Mouse (Mus musculus) spleen, postnatal 4 days (tissue): ENCODE results near the gene Ints1.
"Not testable (repeated sequence)": the region's sequence is repeated elsewhere in the genome, so short reads cannot be mapped to it uniquely, and the experiment has no call there.

ENCODE experiments used
- DNase-seq, 2 experiments: peaks; one replicate each; pipeline ENCODE4 v3.0.0; 2022; ENCODE audit warnings: low spot score in 2 of 2

Gene Ints1

DNA sequence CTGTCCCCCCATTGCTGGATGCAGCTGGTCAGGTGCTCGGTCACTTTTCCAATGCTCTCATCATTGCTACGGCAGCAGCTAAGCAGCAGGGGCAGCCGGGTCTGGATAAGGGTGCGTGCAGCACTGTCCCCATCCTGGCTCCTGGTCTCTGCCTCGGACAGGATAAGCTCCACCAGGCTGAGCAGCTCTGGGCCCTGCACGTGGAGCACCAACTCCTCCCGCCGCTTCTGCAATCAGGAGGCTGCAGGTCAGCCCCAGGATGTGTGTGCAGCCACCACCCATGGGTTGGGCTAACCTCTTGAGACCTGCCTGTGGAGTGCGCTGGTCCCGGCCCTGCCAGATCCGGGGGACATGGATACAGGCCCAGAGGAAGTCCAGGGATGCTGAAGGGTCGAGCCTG is 19.3 kb downstream of the Ints1 start:
- no peak for DNase-seq

DNA sequence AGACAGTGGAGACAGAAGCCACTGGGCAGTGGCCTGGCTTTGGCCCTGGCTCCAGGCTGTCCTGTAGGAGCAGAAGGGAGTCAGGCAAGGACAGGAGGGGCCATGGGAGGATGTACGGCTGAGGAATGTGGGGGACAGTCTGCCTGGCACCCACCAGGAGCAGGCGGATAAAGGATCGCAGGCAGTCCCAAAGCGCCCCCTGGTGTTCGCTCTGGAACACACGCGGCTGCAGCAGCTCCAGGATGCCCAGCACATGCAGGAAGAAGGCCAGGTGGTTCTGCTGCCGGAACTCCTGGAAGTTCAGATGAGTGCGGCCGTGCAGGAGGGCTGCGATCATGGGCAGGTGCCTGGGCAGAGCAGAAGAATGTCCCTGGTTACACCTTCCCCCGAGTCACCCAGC is 20.7 kb downstream of the Ints1 start:
- DNase-seq: peak; percentile 56 to 85

DNA sequence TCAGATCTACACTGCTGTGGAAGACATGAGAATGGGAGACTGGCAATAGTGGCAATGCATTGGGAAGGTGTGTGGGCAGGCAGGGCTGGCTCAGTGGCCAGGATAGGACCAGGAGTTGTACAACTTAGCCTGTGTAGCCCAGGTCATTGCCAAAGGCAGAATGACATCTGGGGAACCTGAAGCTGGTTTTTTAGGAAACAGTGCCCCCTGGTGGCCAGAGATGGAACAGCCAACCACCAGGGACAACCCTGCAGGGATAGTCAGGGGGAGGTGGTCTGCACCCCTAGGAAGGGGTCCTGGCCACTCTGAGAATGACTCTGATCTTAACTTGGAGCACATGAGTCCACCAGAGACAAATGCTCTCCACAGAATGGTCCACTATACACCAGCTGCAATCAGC is 24.9 kb downstream of the Ints1 start:
- peak; percentile 72 to 92 for DNase-seq

DNA sequence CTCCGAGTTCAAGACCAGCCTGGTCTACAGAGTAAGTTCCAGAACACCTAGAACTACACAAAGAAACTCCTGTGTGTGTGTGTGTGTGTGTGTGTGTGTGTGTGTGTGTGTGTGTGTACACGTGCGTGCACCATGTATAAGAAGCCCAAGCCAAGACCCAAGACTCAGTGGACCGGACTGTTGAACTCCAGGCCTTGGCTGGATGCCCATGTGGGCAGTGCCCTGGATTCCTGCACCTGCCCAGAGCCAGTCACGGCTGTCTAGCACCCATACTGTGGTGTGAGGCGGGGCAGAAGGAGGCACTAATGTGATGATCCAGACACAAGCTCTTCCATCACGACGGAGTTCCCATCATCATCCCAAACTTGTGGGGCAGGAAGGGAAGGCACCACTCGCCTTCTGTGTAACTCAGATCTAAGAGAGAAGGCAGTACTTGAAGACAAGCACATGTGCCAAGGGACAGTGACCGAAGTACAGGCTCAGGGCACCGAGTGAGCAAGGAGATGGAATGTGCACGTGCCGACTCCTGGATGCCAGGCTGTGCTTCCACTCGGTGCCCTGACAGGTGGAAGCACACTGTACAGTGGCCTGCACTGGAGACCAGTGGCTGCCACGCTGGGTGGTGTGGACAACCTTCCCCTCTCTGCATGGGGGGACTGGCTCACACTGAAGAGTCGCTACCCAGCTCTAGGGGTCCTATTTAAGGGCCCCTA is 25.9 kb downstream of the Ints1 start:
- no peak for DNase-seq

DNA sequence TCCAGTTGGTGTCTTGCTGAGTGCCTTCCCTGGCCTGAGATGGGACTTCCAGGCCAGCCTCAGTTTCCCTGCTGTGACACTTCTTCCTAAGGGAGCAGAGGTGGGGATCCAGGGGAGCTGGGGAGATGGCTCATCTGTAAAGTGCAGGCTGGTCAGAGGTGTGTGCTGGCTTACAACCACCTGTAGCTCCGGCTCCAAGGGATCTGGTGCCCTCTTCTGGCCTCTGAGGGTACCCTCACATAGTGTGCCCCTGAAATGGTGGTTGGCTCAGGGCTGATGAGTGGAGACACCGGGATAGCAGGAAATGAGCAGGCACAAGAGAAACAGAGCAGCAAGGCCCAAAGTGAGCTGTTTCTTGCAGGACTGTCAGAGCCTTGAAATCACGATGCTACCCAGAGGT is 29.7 kb downstream of the Ints1 start:
- peak; percentile 72 to 83 for DNase-seq

DNA sequence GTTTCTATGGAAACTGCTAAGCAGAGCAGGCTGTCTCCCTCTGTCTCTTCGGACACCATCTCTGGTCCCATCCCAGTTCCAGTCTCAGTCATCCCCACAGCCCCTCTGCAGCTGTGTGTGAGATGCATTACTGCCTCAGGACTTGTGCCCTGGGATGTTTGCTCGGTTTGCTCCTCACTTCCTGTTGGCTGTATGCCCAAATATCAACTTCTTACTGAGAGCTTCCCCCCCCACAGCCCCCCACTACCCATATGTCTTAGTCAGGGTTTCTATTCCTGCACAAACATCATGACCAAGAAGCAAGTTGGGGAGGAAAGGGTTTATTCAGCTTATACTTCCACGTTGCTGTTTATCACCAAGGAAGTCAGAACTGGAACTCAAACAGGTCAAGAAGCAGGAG is 32.8 kb downstream of the Ints1 start:
- not testable (repeated sequence) for DNase-seq

DNA sequence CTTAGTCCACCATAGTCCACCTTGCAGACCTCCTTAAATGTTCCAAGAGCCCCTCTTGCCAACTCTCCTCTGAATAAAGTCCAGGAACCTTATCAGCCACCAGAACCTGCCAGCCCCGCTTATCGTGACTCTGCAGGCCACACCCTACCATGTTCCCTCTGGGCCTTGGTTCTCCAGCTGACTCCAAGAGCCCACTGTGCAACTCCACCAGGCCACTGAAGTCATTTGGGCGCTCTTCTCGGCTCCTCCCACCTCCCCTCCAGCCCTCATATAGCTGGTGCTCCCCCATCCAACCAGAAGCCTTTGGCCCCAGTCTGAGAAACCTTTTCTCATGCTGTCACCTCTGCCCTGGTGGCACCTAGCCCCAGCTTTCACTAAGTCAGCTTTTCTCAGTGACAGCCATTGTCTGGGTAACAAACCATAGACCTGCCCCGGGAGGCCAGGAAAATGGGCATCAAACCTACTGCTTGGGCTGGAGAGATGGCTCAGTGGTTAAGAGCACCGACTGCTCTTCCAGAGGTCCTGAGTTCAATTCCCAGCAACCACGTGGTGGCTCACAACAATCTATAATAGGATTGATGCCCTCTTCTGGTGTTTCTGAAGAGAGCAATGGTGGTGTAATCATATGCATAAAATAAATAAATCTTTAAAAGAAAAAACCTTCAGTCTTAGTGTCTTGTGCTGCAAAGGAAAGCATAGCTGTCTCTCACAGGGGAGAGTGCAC is 36.7 kb downstream of the Ints1 start:
- peak; percentile 84 to 85 for DNase-seq

DNA sequence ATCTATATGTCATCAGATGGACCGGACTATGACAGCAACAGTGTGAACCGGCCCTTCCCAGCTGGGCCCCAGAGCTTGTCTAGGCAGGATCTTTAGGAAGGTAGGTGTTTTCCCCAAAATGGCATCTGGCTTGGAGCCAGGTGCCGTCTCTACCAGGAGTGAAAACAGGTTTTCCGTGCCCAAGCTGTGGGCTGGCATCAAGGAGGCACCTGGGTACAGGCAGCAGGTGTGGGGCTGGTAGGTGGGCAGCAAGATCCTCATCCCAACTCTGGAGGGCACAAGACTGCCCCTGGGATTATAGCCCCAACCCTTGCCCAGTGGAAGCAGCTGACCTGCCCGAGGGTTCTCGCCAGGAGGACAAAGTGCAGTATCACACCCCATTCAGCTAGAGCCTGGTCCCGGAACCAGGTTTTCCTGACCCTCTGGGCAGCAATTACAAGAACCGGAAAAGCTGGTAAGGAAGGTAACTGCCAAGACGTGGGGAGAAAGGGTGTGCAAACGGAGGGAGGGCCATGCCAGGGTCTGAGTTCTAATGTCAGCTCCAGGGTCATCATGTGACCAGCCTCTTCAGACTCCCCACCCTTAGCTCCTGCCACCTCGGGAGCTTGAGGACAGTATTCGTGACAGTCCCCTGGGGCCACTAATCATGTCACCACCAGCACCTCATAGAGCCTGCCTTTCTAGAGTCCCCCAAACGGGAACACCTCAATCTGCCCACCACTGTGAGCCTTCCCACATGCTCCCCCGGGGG is 37.5 kb downstream of the Ints1 start:
- DNase-seq: peak; percentile 56 to 76

DNA sequence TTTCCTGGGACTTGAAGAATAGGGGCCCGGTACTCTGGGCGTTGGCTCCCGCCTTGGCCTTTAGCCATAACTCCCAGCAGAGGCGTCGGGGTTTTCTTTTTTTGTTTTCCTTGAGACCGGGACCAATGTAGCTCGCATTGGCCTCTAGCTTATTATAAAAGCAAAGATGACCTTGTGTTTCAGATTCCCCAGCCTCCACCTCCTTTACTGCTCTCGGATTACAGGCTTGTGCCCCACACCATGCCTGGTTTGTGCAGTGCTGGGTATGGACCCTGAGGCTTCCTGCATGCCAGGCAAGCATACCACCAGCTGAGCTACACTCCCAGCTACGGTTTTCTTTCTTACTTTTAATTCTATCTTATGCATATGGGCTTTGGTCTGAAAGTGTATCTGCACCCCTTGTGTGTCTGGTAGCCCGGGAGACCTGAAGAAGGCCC is 39.0 kb downstream of the Ints1 start:
- no peak for DNase-seq

DNA sequence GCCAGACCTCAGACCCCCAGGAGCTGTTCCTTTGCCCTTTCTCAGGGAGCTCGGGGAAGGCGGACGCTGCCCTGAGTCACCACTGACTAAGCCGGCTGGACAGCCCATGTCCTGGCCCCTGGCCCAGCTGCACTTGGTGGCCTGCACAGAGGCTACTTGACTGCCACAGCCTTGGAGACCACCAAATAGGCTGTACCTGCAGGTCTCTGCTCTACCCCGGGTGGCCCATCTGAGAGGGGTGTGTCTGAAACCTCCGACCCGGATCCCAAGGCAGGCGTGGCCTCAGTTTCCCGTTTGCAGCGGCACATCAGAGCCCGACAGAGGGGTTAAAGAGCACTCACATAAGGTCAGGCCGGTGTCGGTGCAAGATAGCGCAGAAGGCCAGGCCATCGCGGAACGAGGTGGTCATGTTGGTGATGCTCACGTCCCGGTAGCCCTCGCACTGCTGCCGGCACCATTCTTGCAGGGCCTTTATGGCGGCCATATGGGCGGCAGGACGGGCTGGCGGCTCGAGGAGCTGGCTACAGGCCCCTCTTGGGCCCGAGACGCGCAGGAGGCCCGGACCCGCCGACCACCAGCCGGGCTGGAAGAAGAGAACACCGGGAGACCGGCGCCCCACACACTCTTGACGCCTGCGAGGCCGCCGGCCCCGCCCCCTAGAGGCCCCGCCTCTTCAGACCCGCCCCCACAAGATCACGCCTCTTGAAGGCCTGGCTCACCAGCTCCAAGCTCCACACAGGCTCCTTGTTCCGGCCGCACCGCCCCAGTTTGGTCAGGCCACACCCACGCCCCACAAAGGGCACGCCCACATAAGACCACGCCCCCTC is 39.6 kb downstream of the Ints1 start, which contains the start of gene Micall2:
Micall2 (minus strand) TSS at position 660 of the 827 bp plus-strand sequence.
- peak; percentile 98 to 99 for DNase-seq

DNA sequence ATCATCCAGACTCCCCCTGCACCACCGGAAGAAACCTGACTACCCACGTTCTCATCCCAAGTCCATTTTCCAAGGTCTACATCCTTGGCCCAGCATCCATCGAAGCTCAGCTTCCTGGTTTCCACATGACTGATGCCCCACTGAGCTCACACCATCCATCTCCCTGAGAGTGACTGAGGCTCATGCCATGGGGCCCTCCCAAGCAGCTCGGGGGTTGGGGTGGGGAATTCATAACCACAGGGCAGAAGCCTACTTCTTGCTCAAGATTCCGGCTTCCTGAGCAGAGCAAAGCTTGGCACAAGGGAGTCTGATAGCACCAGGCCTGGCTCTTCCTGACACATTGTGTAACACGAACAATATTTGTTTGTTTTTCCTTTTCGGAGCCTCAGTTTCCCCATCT is 40.7 kb downstream of the Ints1 start:
- DNase-seq: peak in 1 of 2 experiments; percentile 49

DNA sequence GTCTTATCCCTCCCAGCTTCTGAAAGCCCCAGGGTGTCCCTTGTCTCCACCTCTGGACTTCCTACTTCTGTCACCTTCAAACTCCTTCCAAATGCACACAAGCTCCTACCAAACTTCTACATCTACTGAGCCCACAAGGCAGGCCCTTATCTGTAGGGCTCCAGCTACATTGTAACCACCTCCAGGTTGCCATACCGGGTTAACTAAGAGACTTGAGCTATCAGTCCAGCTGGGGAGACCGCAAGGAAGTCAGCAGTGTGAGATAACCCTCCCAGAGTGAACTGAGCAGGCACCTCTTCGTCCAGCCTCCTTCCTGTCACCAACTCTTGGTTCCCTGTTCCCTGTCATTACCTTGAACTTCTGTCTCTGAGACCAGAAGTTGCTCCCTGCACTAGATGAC is 41.5 kb downstream of the Ints1 start:
- peak in 1 of 2 experiments; percentile 67 for DNase-seq

DNA sequence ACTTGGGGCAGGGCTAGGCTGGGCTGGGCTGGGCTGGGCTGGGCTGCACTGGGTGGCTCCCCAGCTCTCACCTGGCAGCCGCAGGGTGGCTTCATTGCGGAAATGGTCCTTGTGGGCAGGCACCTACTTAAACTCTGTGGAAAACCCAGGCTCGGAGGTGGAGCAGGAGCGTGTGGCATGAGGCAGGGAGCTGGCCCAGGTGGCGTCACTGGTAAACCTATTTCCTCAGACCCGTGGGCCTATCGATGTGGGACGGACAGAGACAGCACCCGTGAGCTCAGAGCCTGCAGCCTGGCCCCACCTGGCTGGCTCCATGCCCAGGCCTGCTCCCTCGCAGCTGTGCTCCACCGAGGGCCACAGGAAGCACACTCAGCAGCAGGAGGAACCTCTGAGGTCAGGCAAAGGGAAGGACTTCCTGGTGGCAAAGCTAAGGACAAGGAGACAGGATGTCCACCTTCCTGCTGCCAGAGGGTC is 42.8 kb downstream of the Ints1 start:
- DNase-seq: peak; percentile 65 to 81

DNA sequence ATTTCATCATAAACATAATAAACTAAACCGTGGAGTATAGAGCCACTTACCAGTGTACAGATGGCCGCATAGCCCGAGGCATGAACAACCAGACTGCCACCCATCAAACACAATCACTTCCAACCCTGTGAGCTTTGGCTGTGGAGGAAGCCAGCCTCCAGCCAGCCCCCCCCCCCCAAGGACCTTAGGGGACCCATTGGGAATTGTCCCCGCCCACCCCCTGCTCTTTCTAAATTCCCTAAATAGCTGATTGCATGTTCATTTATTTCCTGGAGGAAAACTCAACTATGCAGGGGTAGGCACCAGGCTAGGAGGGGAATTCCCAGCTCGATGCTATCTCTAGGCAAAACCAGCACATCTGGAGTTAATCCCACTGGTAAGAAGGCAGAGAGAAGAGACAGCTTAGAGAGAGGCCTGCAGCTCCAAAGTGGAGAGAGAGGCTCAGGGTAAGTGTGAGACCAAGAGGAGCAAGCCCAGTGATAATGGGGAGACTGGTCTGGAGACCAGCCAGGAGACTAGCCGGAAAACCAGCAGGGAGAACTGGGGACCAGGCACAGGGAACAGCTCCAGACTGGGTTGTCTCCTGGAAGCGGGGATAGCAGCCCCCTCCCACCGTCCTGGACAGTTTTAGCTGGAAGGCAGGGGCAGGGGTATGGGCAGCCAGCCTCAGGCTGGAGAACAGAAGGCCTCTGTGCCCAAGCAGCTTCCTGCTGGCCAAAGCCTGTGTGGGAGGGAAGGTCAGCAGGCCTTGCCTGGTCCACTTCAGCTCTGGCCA is 44.6 kb downstream of the Ints1 start:
- peak in 1 of 2 experiments; percentile 60 for DNase-seq

DNA sequence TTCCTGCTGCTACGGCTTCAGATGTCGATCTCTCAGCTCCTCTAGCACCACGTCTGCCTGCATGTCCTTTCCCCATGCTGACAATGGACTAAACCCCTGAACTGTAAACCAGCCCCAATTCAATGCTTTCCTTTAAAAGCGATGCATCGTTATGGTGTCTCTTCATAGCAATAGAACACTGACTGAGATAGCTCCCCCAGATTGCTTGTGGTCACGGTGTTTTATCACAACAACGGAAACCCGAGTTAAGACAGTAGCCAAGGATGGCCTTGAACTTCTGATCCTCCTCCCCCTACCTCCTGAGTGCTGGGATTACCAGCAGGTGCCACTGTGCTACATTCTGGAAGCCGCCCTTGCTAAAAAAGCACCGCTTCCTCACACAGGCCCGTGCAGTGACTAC is 48.2 kb downstream of the Ints1 start:
- no peak for DNase-seq

DNA sequence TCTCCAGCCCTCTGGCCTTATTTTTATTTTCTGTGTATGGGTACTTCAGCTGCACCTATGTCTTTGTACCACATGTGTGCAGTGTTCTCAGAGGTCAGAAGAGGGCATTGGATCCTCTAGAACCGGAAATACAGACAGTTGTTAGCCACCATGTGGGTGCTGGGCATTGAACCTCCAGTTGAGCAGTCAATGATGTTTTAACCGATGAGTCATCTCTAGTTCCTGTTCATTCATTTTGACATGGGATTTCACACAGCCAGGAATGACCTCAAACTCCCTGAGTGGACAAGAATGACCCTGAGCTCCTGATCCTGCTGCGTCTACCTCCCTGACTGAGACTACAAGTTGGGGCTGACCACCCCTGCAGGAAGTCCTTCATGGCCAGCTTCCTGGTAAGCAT is 49.3 kb downstream of the Ints1 start:
- DNase-seq: no peak

DNA sequence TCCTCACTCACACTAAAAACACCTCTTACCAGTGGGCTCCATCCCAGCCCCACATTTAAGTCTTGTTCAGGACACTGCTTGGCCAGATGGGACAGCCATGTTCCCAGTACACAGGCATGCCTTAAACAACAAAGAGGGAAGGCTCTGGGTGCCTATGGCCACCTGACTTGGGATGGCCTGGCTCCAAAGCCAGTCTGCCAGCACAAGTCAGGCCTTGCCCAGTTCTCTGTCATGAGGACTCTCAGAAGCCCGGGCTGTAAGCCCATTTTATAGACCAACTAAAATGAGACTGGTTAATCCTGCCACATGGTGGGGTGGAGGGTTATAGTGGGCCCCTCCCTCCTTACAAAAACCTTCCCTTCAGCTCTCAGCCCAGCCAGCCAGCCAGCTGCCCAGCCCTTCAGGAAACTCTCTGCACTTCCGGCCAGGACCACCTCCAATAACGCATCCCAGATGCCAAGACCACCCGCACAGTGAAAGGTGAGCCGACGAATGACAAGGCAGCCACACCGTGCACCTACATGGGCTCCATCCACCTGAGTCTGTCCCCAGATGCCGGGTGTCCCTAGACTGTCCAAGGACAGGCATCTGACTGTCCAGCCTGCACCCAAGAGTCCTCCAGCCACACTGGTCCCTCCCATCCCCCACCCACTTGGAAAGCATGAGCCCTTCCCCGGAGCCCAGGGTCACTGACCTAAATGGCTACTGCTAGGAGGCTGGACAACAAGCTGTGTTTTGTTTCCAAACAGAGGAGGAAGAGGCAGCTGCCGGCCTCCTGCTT is 50.9 kb downstream of the Ints1 start:
- DNase-seq: no peak

DNA sequence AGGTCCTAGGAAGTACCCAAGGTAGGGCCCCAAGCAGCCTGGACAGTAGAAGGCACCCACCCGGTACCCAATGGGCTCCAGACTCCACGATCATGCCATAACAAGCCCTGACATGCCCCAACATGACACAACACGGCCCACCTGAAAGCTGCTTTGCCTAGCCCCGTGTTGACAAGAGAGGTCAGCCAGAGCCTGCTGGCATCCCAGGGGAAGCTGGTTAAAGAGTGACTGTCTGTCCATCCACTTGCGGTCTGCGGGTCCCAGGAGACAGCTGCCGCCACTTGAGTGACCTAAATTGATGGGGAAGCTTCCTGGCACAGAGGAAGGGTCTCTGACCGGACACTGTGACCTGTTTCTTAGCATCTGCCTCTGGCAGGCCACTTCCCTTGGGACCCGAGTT is 52.4 kb downstream of the Ints1 start:
- DNase-seq: no peak

DNA sequence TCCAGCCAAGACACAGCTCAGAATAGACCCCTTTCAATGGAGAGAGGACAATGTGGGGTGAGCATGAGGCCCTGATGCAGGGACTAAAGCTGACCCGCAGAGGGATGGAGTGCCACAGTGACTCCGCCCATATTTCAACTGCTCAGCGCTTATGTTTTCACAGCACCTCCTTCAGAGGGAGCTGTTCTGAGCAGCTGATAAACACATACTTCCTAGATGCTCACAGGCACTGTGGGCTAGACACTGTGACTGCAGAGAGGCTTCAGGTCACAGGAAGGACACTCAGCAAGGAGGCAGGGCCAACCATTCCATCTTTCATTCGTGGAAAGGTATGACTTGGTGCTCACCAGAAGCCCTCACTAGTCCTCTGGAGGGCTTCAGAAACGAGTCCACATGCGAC is 52.8 kb downstream of the Ints1 start:
- no peak for DNase-seq

DNA sequence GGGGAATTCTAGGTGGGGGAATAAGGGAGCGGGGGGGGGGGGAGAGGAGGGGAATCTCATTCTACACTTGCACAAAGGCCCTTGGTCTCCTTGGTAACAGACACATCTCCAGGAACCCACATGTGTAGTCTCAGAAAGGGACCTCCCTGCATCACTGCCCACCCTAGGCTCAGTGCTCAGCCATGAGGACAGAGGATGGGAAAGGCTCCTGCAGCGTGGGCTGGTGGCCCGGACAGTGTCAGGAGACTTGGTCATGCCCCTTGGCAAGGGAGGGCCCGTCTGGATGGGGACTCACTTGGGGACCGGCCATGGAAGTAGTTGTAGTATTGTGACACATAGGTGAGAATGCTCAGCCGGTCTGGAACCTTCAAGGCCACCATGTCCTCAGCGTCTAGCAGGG is 56.5 kb downstream of the Ints1 start:
- peak in 1 of 2 experiments; percentile 62 for DNase-seq
